Mouse (Mus musculus) left cerebral cortex, postnatal 25 days (tissue): ENCODE results near the gene Large1. TPM values are rescaled to one million over a fixed set of nuclear protein-coding genes. Genes with fewer than 3 reads are reported as not detected.
"Not testable (repeated sequence)": the region's sequence is repeated elsewhere in the genome, so short reads cannot be mapped to it uniquely, and the experiment has no call there.

Experiments used
- DNase-seq, 2 experiments: peaks; one replicate each; pipeline ENCODE4 v3.0.0; 2022; ENCODE audit warnings: low spot score in 2 of 2, mixed read lengths in 1 of 2
- intact Hi-C: fragments of 180-260 bp; cut with DNase I; formaldehyde crosslinking; loops from one replicate; pipeline ENCODE4 v1.15.1; 2025
- total RNA-seq, 2 experiments: library from RNA; stranded (reverse); gene quantifications; 2 replicates each; pipeline ENCODE4 v1.2.3; 2021

Gene Large1
- total RNA-seq, 2 experiments from 2014 or later: 159 to 168 TPM

- intact Hi-C loops: no loop called here
Measured at GRCm38 (mm10) chr8:73310036-73310435, 43.3 kb downstream of the Large1 start.

GRCm38 (mm10) chr8:73303907-73304306, 49.4 kb downstream of the Large1 start:
- intact Hi-C loops: no loop called here

More at GRCm38 (mm10) chr8:73310036-73310435, 43.3 kb downstream of the Large1 start:
- no peak for DNase-seq

GRCm38 (mm10) chr8:73302947-73303346, 50.4 kb downstream of the Large1 start:
- intact Hi-C loops: no loop called here
- peak; percentile 34 to 79 for DNase-seq

More at GRCm38 (mm10) chr8:73303907-73304306, 49.4 kb downstream of the Large1 start:
- no peak for DNase-seq

- DNase-seq: no peak
- intact Hi-C loops: no loop called here
Measured at GRCm38 (mm10) chr8:73295531-73295930, 57.8 kb downstream of the Large1 start.

GRCm38 (mm10) chr8:73293655-73294054, 59.7 kb downstream of the Large1 start:
- no peak for DNase-seq
- intact Hi-C loops: loop anchor here (5.0 kb wide), 1 partner anchor 56 kb away; no protein-coding TSS in a partner anchor

- intact Hi-C loops: loop anchor here (5.0 kb wide), 1 partner anchor 54 kb away; no protein-coding TSS in a partner anchor
- DNase-seq: no peak
Measured at GRCm38 (mm10) chr8:73291630-73292029, 61.7 kb downstream of the Large1 start.

- intact Hi-C loops: loop anchor here (5.0 kb wide), 1 partner anchor 53 kb away; no protein-coding TSS in a partner anchor
- DNase-seq: no peak
Measured at GRCm38 (mm10) chr8:73290636-73291035, 62.7 kb downstream of the Large1 start.

- intact Hi-C loops: loop anchor here (5.0 kb wide), 1 partner anchor 53 kb away; no protein-coding TSS in a partner anchor
- no peak for DNase-seq
Measured at GRCm38 (mm10) chr8:73289831-73290230, 63.5 kb downstream of the Large1 start.

- DNase-seq: no peak
- intact Hi-C loops: no loop called here
Measured at GRCm38 (mm10) chr8:73281996-73282395, 71.3 kb downstream of the Large1 start.

- intact Hi-C loops: no loop called here
- DNase-seq: no peak
Measured at GRCm38 (mm10) chr8:73276015-73276414, 77.3 kb downstream of the Large1 start.

- DNase-seq, intact Hi-C loops: not testable (repeated sequence)
Measured at GRCm38 (mm10) chr8:73275445-73275844, 77.9 kb downstream of the Large1 start.

- no peak for DNase-seq
- intact Hi-C loops: no loop called here
Measured at GRCm38 (mm10) chr8:73273150-73273549, 80.2 kb downstream of the Large1 start.

GRCm38 (mm10) chr8:73270991-73271390, 82.3 kb downstream of the Large1 start:
- intact Hi-C loops: no loop called here
- peak in 1 of 2 experiments; percentile 0 for DNase-seq

GRCm38 (mm10) chr8:73257981-73258380, 95.4 kb downstream of the Large1 start:
- peak in 1 of 2 experiments; percentile 47 for DNase-seq
- intact Hi-C loops: no loop called here

- no peak for DNase-seq
- intact Hi-C loops: loop anchor here (1.0 kb wide), 1 partner anchor 10 kb away; no protein-coding TSS in a partner anchor
Measured at GRCm38 (mm10) chr8:73244186-73244585, 109.2 kb downstream of the Large1 start.

GRCm38 (mm10) chr8:73242066-73242465, 111.3 kb downstream of the Large1 start:
- DNase-seq: no peak
- intact Hi-C loops: no loop called here

GRCm38 (mm10) chr8:73234209-73234608, 119.1 kb downstream of the Large1 start:
- DNase-seq: peak in 1 of 2 experiments; percentile 53
- intact Hi-C loops: loop anchor here (5.0 to 10.0 kb wide), 3 partner anchors 381 to 1688 kb away; no protein-coding TSS in a partner anchor

- intact Hi-C loops: loop anchor here (1.0 to 10.0 kb wide), 4 partner anchors 117 to 1689 kb away; no protein-coding TSS in a partner anchor
- DNase-seq: peak; percentile 71 to 91
Measured at GRCm38 (mm10) chr8:73233358-73234041, 119.8 kb downstream of the Large1 start.

- no peak for DNase-seq
- intact Hi-C loops: loop anchor here (10.0 kb wide), 1 partner anchor 222 kb away; no protein-coding TSS in a partner anchor
Measured at GRCm38 (mm10) chr8:73226841-73227240, 126.5 kb downstream of the Large1 start.

- intact Hi-C loops: loop anchor here (10.0 kb wide), 1 partner anchor 221 kb away; no protein-coding TSS in a partner anchor
- DNase-seq: peak in 1 of 2 experiments; percentile 89
Measured at GRCm38 (mm10) chr8:73225654-73226053, 127.7 kb downstream of the Large1 start.
